Mouse (Mus musculus) gastrocnemius, postnatal 10 days (tissue): ENCODE results near the gene Idh3a. TPM values are rescaled to one million over a fixed set of nuclear protein-coding genes. Genes with fewer than 3 reads are reported as not detected.
"Not testable (repeated sequence)": the region's sequence is repeated elsewhere in the genome, so short reads cannot be mapped to it uniquely, and the experiment has no call there.

Experiments used
- DNase-seq: peaks from one replicate; pipeline ENCODE4 v3.0.0; 2021; ENCODE audit warnings: mixed read lengths
- long read RNA-seq, 2 experiments: library from polyadenylated mRNA; stranded (forward); transcript quantifications; one replicate each; pipeline ENCODE4 v2.0.0; 2021
- total RNA-seq, 2 experiments: library from RNA; stranded (reverse); gene quantifications; 2 replicates each; pipeline ENCODE4 v1.2.3; 2021

The Idh3a gene
- 100 to 1,000 TPM; 320 to 400 TPM for total RNA-seq
- long read RNA-seq, experiment 1, transcript Idh3a-203 (8 exons, 1,570 nt): minor isoform, 5 of 822 reads
- long read RNA-seq, experiment 1, transcript Idh3a-205 (11 exons, 2,580 nt): major isoform, 767 of 822 reads
- long read RNA-seq, experiment 1, partial matches to known transcripts: 11 of 822 reads
- long read RNA-seq, experiment 1, other reads (novel, unspliced or antisense): 39 of 822 reads
- long read RNA-seq, experiment 2, transcript Idh3a-203 (8 exons, 1,570 nt): minor isoform, 13 of 1,103 reads
- long read RNA-seq, experiment 2, transcript Idh3a-205 (11 exons, 2,580 nt): major isoform, 1,014 of 1,103 reads
- long read RNA-seq, experiment 2, partial matches to known transcripts: 31 of 1,103 reads
- long read RNA-seq, experiment 2, other reads (novel, unspliced or antisense): 45 of 1,103 reads

- DNase-seq: peak; percentile 99
These were observed at the start of gene Idh3a for GRCm38 (mm10) chr9:54586199-54587061. Gene Idh3a, plus strand, starts transcription at chr9:54586334.

- no peak for DNase-seq
These were observed 49.1 kb upstream of the Idh3a start for GRCm38 (mm10) chr9:54537030-54537429.

- no peak for DNase-seq
These were observed 48.7 kb upstream of the Idh3a start for GRCm38 (mm10) chr9:54537480-54537879.

GRCm38 (mm10) chr9:54538244-54538643, 47.9 kb upstream of the Idh3a start:
- no peak for DNase-seq

- no peak for DNase-seq
These were observed 47.5 kb upstream of the Idh3a start, which contains the start of gene Sh2d7 for GRCm38 (mm10) chr9:54538684-54539083. Gene Sh2d7, plus strand, starts transcription at chr9:54538984.

- DNase-seq: no peak
These were observed 45.3 kb upstream of the Idh3a start for GRCm38 (mm10) chr9:54540801-54541200.

- no peak for DNase-seq
These were observed 41.8 kb upstream of the Idh3a start for GRCm38 (mm10) chr9:54544212-54544953.

- DNase-seq: no peak
These were observed 41.2 kb upstream of the Idh3a start for GRCm38 (mm10) chr9:54544954-54545315.

- peak; percentile 67 for DNase-seq
These were observed 38.6 kb upstream of the Idh3a start for GRCm38 (mm10) chr9:54547536-54547935.

- no peak for DNase-seq
These were observed 36.7 kb upstream of the Idh3a start for GRCm38 (mm10) chr9:54549433-54549832.

GRCm38 (mm10) chr9:54552409-54552808, 33.7 kb upstream of the Idh3a start:
- DNase-seq: no peak

GRCm38 (mm10) chr9:54555044-54555443, 31.1 kb upstream of the Idh3a start:
- no peak for DNase-seq

GRCm38 (mm10) chr9:54558731-54559130, 27.4 kb upstream of the Idh3a start:
- peak; percentile 22 for DNase-seq

- peak; percentile 74 for DNase-seq
These were observed 26.2 kb upstream of the Idh3a start, which contains the start of gene Cib2 for GRCm38 (mm10) chr9:54559771-54560471. Gene Cib2, minus strand, starts transcription at chr9:54560218.

GRCm38 (mm10) chr9:54560831-54561601, 25.1 kb upstream of the Idh3a start:
- DNase-seq: no peak

GRCm38 (mm10) chr9:54566958-54567357, 19.2 kb upstream of the Idh3a start:
- DNase-seq: no peak

GRCm38 (mm10) chr9:54568732-54569131, 17.4 kb upstream of the Idh3a start:
- DNase-seq: no peak

- no peak for DNase-seq
These were observed 14.8 kb upstream of the Idh3a start for GRCm38 (mm10) chr9:54571130-54571839.

- no peak for DNase-seq
These were observed 2.4 kb upstream of the Idh3a start for GRCm38 (mm10) chr9:54583712-54584111.

- not testable (repeated sequence) for DNase-seq
These were observed 2.0 kb upstream of the Idh3a start for GRCm38 (mm10) chr9:54584127-54584526.
